Mouse (Mus musculus) MEL (cell line): ENCODE measurements around the gene Grn. TPM values are rescaled to one million over a fixed set of nuclear protein-coding genes. Genes with fewer than 3 reads are reported as not detected.

Experiments used
- DNase-seq: peaks from one replicate; pipeline ENCODE4 v3.0.0; 2011; ENCODE audit warnings: low read depth, low spot score
- H3K27ac ChIP-seq: 2 replicates; pipeline ENCODE4 v1.5.1; 2012; ENCODE audit warnings: low read depth, mild to moderate bottlenecking, control low read depth, low read length, moderate library complexity; ENCODE audit not compliant: control insufficient read depth
- H3K27me3 ChIP-seq, 2 experiments: fragments of 150-350 bp in 1 of 2; sonication (generic) in 1 of 2; 2 replicates each; pipeline ENCODE4 v1.6.1; 2012; ENCODE audit warnings: low read length in 2 of 2, mild to moderate bottlenecking in 2 of 2, improper control_type of control experiment in 1 of 2, moderate library complexity in 1 of 2; ENCODE audit not compliant: insufficient read depth in 2 of 2, control insufficient read depth in 1 of 2
- H3K36me3 ChIP-seq, 2 experiments: 2 replicates each; pipeline ENCODE4 v1.6.1; 2012 to 2014; ENCODE audit warnings: low read length in 2 of 2, improper control_type of control experiment in 1 of 2, inconsistent platforms in 1 of 2, mild to moderate bottlenecking in 1 of 2; ENCODE audit not compliant: insufficient read depth in 2 of 2, control insufficient read depth in 1 of 2
- H3K4me1 ChIP-seq, 2 experiments: fragments of 150-350 bp in 1 of 2; sonication (generic) in 1 of 2; 2 replicates each; pipeline ENCODE4 v1.6.1; 2012; ENCODE audit warnings: low read length in 2 of 2, improper control_type of control experiment in 1 of 2, mild to moderate bottlenecking in 1 of 2; ENCODE audit not compliant: insufficient read depth in 2 of 2, control insufficient read depth in 1 of 2
- H3K4me3 ChIP-seq, 2 experiments: fragments of 150-350 bp in 1 of 2; sonication (generic) in 1 of 2; 2 replicates each; pipeline ENCODE4 v1.5.1; 2012; ENCODE audit warnings: low read depth in 2 of 2, low read length in 2 of 2, mild to moderate bottlenecking in 2 of 2, moderate library complexity in 2 of 2, control low read depth in 1 of 2, improper control_type of control experiment in 1 of 2; ENCODE audit not compliant: control insufficient read depth in 1 of 2, insufficient read depth in 1 of 2
- H3K79me2 ChIP-seq: 2 replicates; pipeline ENCODE4 v1.6.1; 2012; ENCODE audit warnings: mild to moderate bottlenecking, low read length, moderate library complexity; ENCODE audit not compliant: control insufficient read depth, poor library complexity, insufficient read depth
- H3K9ac ChIP-seq: 2 replicates; pipeline ENCODE4 v1.6.1; 2012; ENCODE audit warnings: low read depth, mild to moderate bottlenecking, control low read depth, low read length, moderate library complexity; ENCODE audit not compliant: control insufficient read depth, poor library complexity, severe bottlenecking
- H3K9me3 ChIP-seq: fragments of 150-350 bp; sonication (generic); replicated peaks from 2 replicates; pipeline ENCODE4 v1.6.1; 2012; ENCODE audit warnings: mild to moderate bottlenecking, low read length, improper control_type of control experiment, moderate library complexity; ENCODE audit not compliant: insufficient read depth
- CHD1 ChIP-seq: IDR thresholded peaks from 2 replicates; pipeline ENCODE4 v1.6.1; 2012; ENCODE audit warnings: low read depth, mild to moderate bottlenecking, inconsistent platforms, low read length, improper control_type of control experiment
- CHD2 ChIP-seq: IDR thresholded peaks from 2 replicates; pipeline ENCODE4 v1.6.1; 2011; ENCODE audit warnings: low read length, improper control_type of control experiment
- CTCF ChIP-seq, 3 experiments: IDR thresholded peaks in 2 of 3; conservative IDR thresholded peaks in 1 of 3; 2 replicates each; pipeline ENCODE4 v1.5.1; 2011 to 2012; ENCODE audit warnings: low read length in 3 of 3, low read depth in 2 of 3, mild to moderate bottlenecking in 2 of 3, improper control_type of control experiment in 1 of 3, inconsistent platforms in 1 of 3, mixed read lengths in 1 of 3, moderate library complexity in 1 of 3; ENCODE audit not compliant: control insufficient read depth in 1 of 3, insufficient read depth in 1 of 3, poor library complexity in 1 of 3, severe bottlenecking in 1 of 3
- ELF1 ChIP-seq: IDR thresholded peaks from 2 replicates; pipeline ENCODE4 v1.6.1; 2014; ENCODE audit warnings: low read depth, mild to moderate bottlenecking, inconsistent platforms, low read length, improper control_type of control experiment, moderate library complexity
- EP300 ChIP-seq, 2 experiments: IDR thresholded peaks; 2 replicates each; pipeline ENCODE4 v1.6.1; 2011; ENCODE audit warnings: improper control_type of control experiment in 2 of 2, low read length in 2 of 2, low read depth in 1 of 2, mild to moderate bottlenecking in 1 of 2
- ETS1 ChIP-seq: IDR thresholded peaks from 2 replicates; pipeline ENCODE4 v1.6.1; 2012; ENCODE audit warnings: low read depth, mild to moderate bottlenecking, inconsistent platforms, low read length, improper control_type of control experiment, moderate library complexity
- GATA1 ChIP-seq: IDR thresholded peaks from 2 replicates; pipeline ENCODE4 v1.6.1; 2011; ENCODE audit warnings: low read depth, low read length, improper control_type of control experiment
- JUND ChIP-seq: IDR thresholded peaks from 2 replicates; pipeline ENCODE4 v1.6.1; 2011; ENCODE audit warnings: low read depth, mild to moderate bottlenecking, improper control_type of control experiment, low read length
- MAX ChIP-seq: IDR thresholded peaks from 2 replicates; pipeline ENCODE4 v1.6.1; 2011; ENCODE audit warnings: low read length, improper control_type of control experiment
- MAZ ChIP-seq: IDR thresholded peaks from 2 replicates; pipeline ENCODE4 v1.6.1; 2012; ENCODE audit warnings: low read depth, mild to moderate bottlenecking, inconsistent platforms, low read length, improper control_type of control experiment
- MEF2A ChIP-seq: IDR thresholded peaks from 2 replicates; pipeline ENCODE4 v1.6.1; 2014; ENCODE audit warnings: low read depth, mild to moderate bottlenecking, inconsistent platforms, low read length, improper control_type of control experiment; ENCODE audit not compliant: poor library complexity, insufficient replicate concordance, severe bottlenecking; ENCODE audit errors: extremely low read depth
- MYB ChIP-seq: IDR thresholded peaks from 2 replicates; pipeline ENCODE4 v1.6.1; 2011; ENCODE audit warnings: mild to moderate bottlenecking, low read depth, low read length, improper control_type of control experiment
- NRF1 ChIP-seq: IDR thresholded peaks from 2 replicates; pipeline ENCODE4 v1.6.1; 2014; ENCODE audit warnings: low read depth, mild to moderate bottlenecking, inconsistent platforms, low read length, improper control_type of control experiment, moderate library complexity; ENCODE audit not compliant: poor library complexity, insufficient read depth, severe bottlenecking
- POLR2A ChIP-seq, 2 experiments: IDR thresholded peaks; 2 replicates each; pipeline ENCODE4 v1.6.1; 2011 to 2012; ENCODE audit warnings: low read length in 2 of 2, mild to moderate bottlenecking in 2 of 2, control low read depth in 1 of 2, improper control_type of control experiment in 1 of 2, low read depth in 1 of 2, moderate library complexity in 1 of 2; ENCODE audit not compliant: control insufficient read depth in 1 of 2, insufficient read depth in 1 of 2, poor library complexity in 1 of 2
- POLR2AphosphoS2 ChIP-seq: IDR thresholded peaks from 2 replicates; pipeline ENCODE4 v1.6.1; 2011; ENCODE audit warnings: low read length, improper control_type of control experiment
- SIN3A ChIP-seq: IDR thresholded peaks from 2 replicates; pipeline ENCODE4 v1.6.1; 2012; ENCODE audit warnings: low read length, improper control_type of control experiment, inconsistent platforms
- SMC3 ChIP-seq: IDR thresholded peaks from 2 replicates; pipeline ENCODE4 v1.6.1; 2011; ENCODE audit warnings: low read depth, low read length, improper control_type of control experiment
- TAL1 ChIP-seq: IDR thresholded peaks from 2 replicates; pipeline ENCODE4 v1.6.1; 2012; ENCODE audit warnings: mild to moderate bottlenecking, inconsistent platforms, low read length, moderate library complexity, mixed read lengths
- TBP ChIP-seq: IDR thresholded peaks from 2 replicates; pipeline ENCODE4 v1.8.0; 2011; ENCODE audit warnings: low read depth, low read length, improper control_type of control experiment
- TCF12 ChIP-seq: IDR thresholded peaks from 2 replicates; pipeline ENCODE4 v1.6.1; 2014; ENCODE audit warnings: low read depth, mild to moderate bottlenecking, inconsistent platforms, low read length, improper control_type of control experiment, moderate library complexity
- UBTF ChIP-seq: IDR thresholded peaks from 2 replicates; pipeline ENCODE4 v1.6.1; 2012; ENCODE audit warnings: low read depth, mild to moderate bottlenecking, inconsistent platforms, low read length, improper control_type of control experiment, moderate library complexity, borderline replicate concordance; ENCODE audit not compliant: insufficient read depth
- USF1 ChIP-seq: IDR thresholded peaks from 2 replicates; pipeline ENCODE4 v1.6.1; 2014; ENCODE audit warnings: low read depth, mild to moderate bottlenecking, inconsistent platforms, low read length, improper control_type of control experiment, moderate library complexity
- ZC3H11A ChIP-seq: IDR thresholded peaks from 2 replicates; pipeline ENCODE4 v1.6.1; 2012; ENCODE audit warnings: low read depth, mild to moderate bottlenecking, inconsistent platforms, low read length, improper control_type of control experiment
- ZKSCAN1 ChIP-seq: IDR thresholded peaks from 2 replicates; pipeline ENCODE4 v1.6.1; 2012; ENCODE audit warnings: low read depth, mild to moderate bottlenecking, inconsistent platforms, low read length, improper control_type of control experiment, moderate library complexity
- ZMIZ1 ChIP-seq: IDR thresholded peaks from 2 replicates; pipeline ENCODE4 v1.6.1; 2012; ENCODE audit warnings: low read depth, mild to moderate bottlenecking, inconsistent platforms, low read length, improper control_type of control experiment, moderate library complexity
- ZNF384 ChIP-seq: IDR thresholded peaks from 2 replicates; pipeline ENCODE4 v1.6.1; 2012; ENCODE audit warnings: low read depth, mild to moderate bottlenecking, inconsistent platforms, low read length, improper control_type of control experiment
- polyA plus RNA-seq, 2 experiments: library from polyadenylated mRNA; stranded (reverse) in 1 of 2; unstranded in 1 of 2; fragments of >175 nt in 1 of 2; fragments of >200 nt in 1 of 2; gene quantifications; 2 replicates each; pipeline versions ENCODE4 v1.2.1 to v1.2.4; 2012; ENCODE audit warnings: low replicate concordance in 2 of 2, low read depth in 1 of 2; ENCODE audit not compliant: insufficient read length in 2 of 2, insufficient read depth in 1 of 2, missing spikeins in 1 of 2
- total RNA-seq: library from RNA; depleted of rRNA; stranded (reverse); fragments of 300-350 nt; gene quantifications from 2 replicates; pipeline ENCODE4 v1.2.3, GENCODE M21; 2012

Gene Grn
- total and polyA plus RNA-seq, 3 experiments = 14.7 to 42.1 TPM; not detected in 1

DNA sequence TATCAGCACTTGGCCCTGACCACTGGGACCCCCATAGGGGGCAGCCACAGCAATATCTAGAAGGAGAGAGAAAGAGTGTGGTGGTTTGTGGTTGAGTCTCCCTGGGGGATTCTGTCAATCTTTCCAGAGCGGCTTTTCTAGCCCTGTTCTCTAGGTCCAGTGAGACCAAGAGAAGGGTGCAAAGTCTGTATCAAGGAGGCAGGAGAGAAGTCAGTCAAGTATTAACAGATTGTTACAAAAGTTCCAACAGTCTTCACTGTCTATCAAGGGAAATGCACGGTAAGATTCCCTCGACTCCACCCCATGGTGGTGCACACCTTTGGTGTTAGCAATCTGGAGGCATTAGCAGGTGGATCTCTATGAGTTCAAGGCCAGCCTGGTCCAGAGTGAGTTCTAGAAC lies 31.6 kb downstream of the Grn start:
- no peak for DNase-seq
- H3K36me3 ChIP-seq = peaks cover 0 to 12% of the 10 kb centered on the region in 2 experiments; a peak in 2 of 4 replicates
- TF ChIP-seq CHD1 (no peak), EP300 (IDR thresholded peaks at IDR 0.05; ENCODE audit: low read depth in 1 of 2, low read length in 2 of 2) (no peak), USF1 (no peak), ZKSCAN1 (no peak), GATA1 (no peak), CTCF (IDR thresholded peaks at IDR 0.05 in 2 of 3, conservative IDR thresholded peaks at IDR 0.05 in 1 of 3; ENCODE audit: control insufficient read depth in 1 of 3, insufficient read depth in 1 of 3, low read depth in 2 of 3, low read length in 3 of 3, poor library complexity in 1 of 3, severe bottlenecking in 1 of 3) (no peak), JUND (no peak), SIN3A (no peak), CHD2 (no peak), TCF12 (no peak), MYB (no peak), SMC3 (no peak), POLR2AphosphoS2 (no peak), ELF1 (no peak), NRF1 (no peak), MAZ (no peak), TAL1 (no peak), ETS1 (no peak), MAX (no peak)
- H3K4me3 ChIP-seq = no peak overlapping the region
- H3K27me3 ChIP-seq = no peaks in the 10 kb centered on the region
- no peaks in the 10 kb centered on the region for H3K79me2 ChIP-seq
- H3K4me1 ChIP-seq = peaks cover 10 to 17% of the 10 kb centered on the region in 2 experiments
- H3K27ac ChIP-seq = no peak overlapping the region
- H3K9ac ChIP-seq = no peak overlapping the region
- no peaks in the 10 kb centered on the region for H3K9me3 ChIP-seq

DNA sequence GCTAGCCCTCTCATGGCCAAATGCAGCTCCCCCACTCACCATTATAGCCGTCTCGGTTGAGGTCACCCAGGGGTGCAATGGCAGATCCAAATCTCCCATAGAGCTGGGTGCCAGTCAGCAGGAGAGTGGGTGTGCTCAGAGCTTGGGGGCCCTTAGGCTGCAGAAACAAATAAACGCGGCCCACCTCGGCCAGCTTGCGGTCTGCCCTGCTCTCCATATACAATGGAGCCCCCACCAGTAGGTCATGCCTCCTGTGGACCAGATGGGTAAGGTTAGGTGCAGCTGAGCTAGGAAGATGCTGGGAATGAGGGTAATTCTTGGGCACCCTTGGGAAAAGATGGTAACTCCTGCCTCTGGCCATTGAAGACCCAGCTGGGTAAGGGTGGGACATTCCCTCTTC lies 34.8 kb downstream of the Grn start:
- peaks cover 0 to 36% of the 10 kb centered on the region in 2 experiments; a peak in 2 of 4 replicates for H3K36me3 ChIP-seq
- no peaks in the 10 kb centered on the region for H3K9me3 ChIP-seq
- no peak overlapping the region for H3K4me3 ChIP-seq
- no peaks in the 10 kb centered on the region for H3K27me3 ChIP-seq
- no peak overlapping the region for H3K27ac ChIP-seq
- no peak overlapping the region for H3K9ac ChIP-seq
- DNase-seq = no peak
- peaks cover 20 to 44% of the 10 kb centered on the region in 2 experiments for H3K4me1 ChIP-seq
- H3K79me2 ChIP-seq = no peaks in the 10 kb centered on the region
- TF ChIP-seq ZNF384 (no peak), JUND (no peak), ETS1 (no peak), CHD2 (no peak), ZC3H11A (no peak), SIN3A (no peak), UBTF (no peak), POLR2AphosphoS2 (no peak), ZMIZ1 (no peak), MAZ (no peak), CTCF (IDR thresholded peaks at IDR 0.05 in 2 of 3, conservative IDR thresholded peaks at IDR 0.05 in 1 of 3; ENCODE audit: control insufficient read depth in 1 of 3, insufficient read depth in 1 of 3, low read depth in 2 of 3, low read length in 3 of 3, poor library complexity in 1 of 3, severe bottlenecking in 1 of 3) (no peak), MYB (no peak), POLR2A (IDR thresholded peaks at IDR 0.05; ENCODE audit: control insufficient read depth in 1 of 2, insufficient read depth in 1 of 2, low read depth in 1 of 2, low read length in 2 of 2, poor library complexity in 1 of 2) (no peak), MEF2A (no peak), GATA1 (no peak), TBP (no peak), NRF1 (no peak), SMC3 (no peak), EP300 (IDR thresholded peaks at IDR 0.05; ENCODE audit: low read depth in 1 of 2, low read length in 2 of 2) (no peak), ELF1 (no peak)
